Mouse (Mus musculus) ovary, adult 10 weeks (tissue): Measurements from ENCODE around the gene Mtmr14. TPM values are rescaled to one million over a fixed set of nuclear protein-coding genes. Genes with fewer than 3 reads are reported as not detected.

ENCODE experiments used
- polyA plus RNA-seq: library from polyadenylated mRNA; stranded (reverse); fragments of 350-450 nt; fragmentation: Illumina TruSeq; extraction: RNeasy Lipid Tissue Mini Kit (QIAGEN cat#74804); gene quantifications from one replicate; pipeline ENCODE4 v1.2.3, GENCODE M21; 2014

Gene Mtmr14
- polyA plus RNA-seq, result 35.6 TPM

GRCm38 (mm10) chr6:113237542-113238270, at the start of gene Mtmr14:
Gene Mtmr14 (plus strand): TSS chr6:113237843.

GRCm38 (mm10) chr6:113194841-113195595, 42.6 kb upstream of the Mtmr14 start, which contains the start of gene Lhfpl4:
Gene Lhfpl4 (minus strand): TSS chr6:113195384.

GRCm38 (mm10) chr6:113282101-113282802, 44.6 kb downstream of the Mtmr14 start, which contains the start of gene Cpne9:
Gene Cpne9 (plus strand): TSS chr6:113282307.

GRCm38 (mm10) chr6:113306986-113307349, 69.3 kb downstream of the Mtmr14 start, which contains the start of gene Brpf1:
Gene Brpf1 (plus strand): TSS chr6:113307137.

GRCm38 (mm10) chr6:113326533-113327315, 89.1 kb downstream of the Mtmr14 start, which contains the start of gene Ogg1:
Gene Ogg1 (plus strand): TSS chr6:113326972.

Other genes starting within 250 kb of the Mtmr14 start
- gene Thumpd3, start 191.6 kb upstream of the Mtmr14 start, polyA plus RNA-seq, result 108 TPM
- 194 TPM for gene Setd5, start 160.5 kb upstream of the Mtmr14 start, polyA plus RNA-seq
- gene Lhfpl4, start 42.5 kb upstream of the Mtmr14 start, polyA plus RNA-seq, result 0.20 TPM
- gene Cpne9, start 44.5 kb downstream of the Mtmr14 start, polyA plus RNA-seq, result 0.20 TPM
- 3.5 TPM for gene Brpf1, start 69.3 kb downstream of the Mtmr14 start, polyA plus RNA-seq
- gene Ogg1, start 89.1 kb downstream of the Mtmr14 start, polyA plus RNA-seq, result 3.6 TPM
- gene Camk1, start 106.1 kb downstream of the Mtmr14 start, polyA plus RNA-seq, result 23.9 TPM
- 3.1 TPM for gene Tada3, start 140.0 kb downstream of the Mtmr14 start, polyA plus RNA-seq
- 117 TPM for gene Arpc4, start 140.3 kb downstream of the Mtmr14 start, polyA plus RNA-seq
- gene Ttll3, start 151.4 kb downstream of the Mtmr14 start, polyA plus RNA-seq, result not detected
- not detected for gene Rpusd3, start 181.5 kb downstream of the Mtmr14 start, polyA plus RNA-seq
- 0.54 TPM for gene Cidec, start 197.9 kb downstream of the Mtmr14 start, polyA plus RNA-seq
- 22.8 TPM for gene Jagn1, start 204.7 kb downstream of the Mtmr14 start, polyA plus RNA-seq
- 0.57 TPM for gene Il17re, start 220.6 kb downstream of the Mtmr14 start, polyA plus RNA-seq
- 0.77 TPM for gene Il17rc, start 233.6 kb downstream of the Mtmr14 start, polyA plus RNA-seq
- gene Creld1, start 245.5 kb downstream of the Mtmr14 start, polyA plus RNA-seq, result 1.2 TPM